Mouse (Mus musculus) lung, embryonic 16.5 days (tissue): Measurements from ENCODE around the gene Trappc13. TPM values are rescaled to one million over a fixed set of nuclear protein-coding genes. Genes with fewer than 3 reads are reported as not detected.

ENCODE experiments used
- ATAC-seq: fragments of 200-750 bp; cut with Nextera tagmentation; 2 replicates; pipeline ENCODE4 v1.8.0; 2017; ENCODE audit warnings: low read depth, mild to moderate bottlenecking, moderate library complexity
- H3K27ac ChIP-seq: fragments of 300-500 bp; sonication (generic); 2 replicates; pipeline ENCODE4 v1.5.1; 2014; ENCODE audit warnings: mild to moderate bottlenecking, control low read depth, low read length
- H3K27me3 ChIP-seq: fragments of 300-500 bp; sonication (generic); 2 replicates; pipeline ENCODE4 v1.6.1; 2014; ENCODE audit warnings: low read depth, low read length, mixed read lengths; ENCODE audit not compliant: control insufficient read depth, insufficient read depth
- H3K36me3 ChIP-seq: fragments of 300-500 bp; sonication (generic); 2 replicates; pipeline ENCODE4 v1.6.1; 2014; ENCODE audit warnings: low read length; ENCODE audit not compliant: control insufficient read depth, insufficient read depth
- H3K4me1 ChIP-seq: fragments of 300-500 bp; sonication (generic); replicated peaks from 2 replicates; pipeline ENCODE4 v1.6.1; 2014; ENCODE audit warnings: low read length, mixed read lengths; ENCODE audit not compliant: control insufficient read depth, insufficient read depth
- H3K4me2 ChIP-seq: fragments of 300-500 bp; sonication (generic); 2 replicates; pipeline ENCODE4 v1.6.1; 2014; ENCODE audit warnings: low read depth, low read length, control low read depth
- H3K4me3 ChIP-seq: fragments of 300-500 bp; sonication (generic); 2 replicates; pipeline ENCODE4 v1.5.1; 2014; ENCODE audit warnings: mild to moderate bottlenecking, low read length, control low read depth
- H3K9ac ChIP-seq: fragments of 300-500 bp; sonication (generic); 2 replicates; pipeline ENCODE4 v1.6.1; 2014; ENCODE audit warnings: low read length, control low read depth
- H3K9me3 ChIP-seq: fragments of 300-500 bp; sonication (generic); 2 replicates; pipeline ENCODE4 v1.6.1; 2016; ENCODE audit warnings: low read length; ENCODE audit not compliant: control insufficient read depth
- WGBS: fragments of 180-500 bp; shearing (Covaris S2); extraction: QIAGEN DNeasy Blood & Tissue Kit; methylation state at CpG from one replicate; pipeline ENCODE4 v1.1.7; 2014; 5-methylcytosine and 5-hydroxymethylcytosine counted together
- polyA plus RNA-seq: library from polyadenylated mRNA; unstranded; fragments of >200 nt; fragmentation: Nextera tagmentation; extraction: Ambion mirVana; gene quantifications from 2 replicates; pipeline ENCODE4 v1.2.1, GENCODE M21; 2015

Trappc13 gene
- polyA plus RNA-seq, 1 experiment from 2014 or later, result 60.3 TPM

GRCm38 (mm10) chr13:104171711-104172110, 6.6 kb downstream of the Trappc13 start:
- 80% methylated on average over 5 of the region's 5 CpGs for WGBS
- Histone ChIP-seq H3K36me3 (peaks cover 18% of the 10 kb centered on the region), H3K27ac (no peak overlapping the region), H3K9ac (no peak overlapping the region), H3K27me3 (no peaks in the 10 kb centered on the region), H3K4me1 (0 out of 2 replicates have a peak, but pooled peaks cover 2% of the 10 kb centered on the region), H3K9me3 (no peaks in the 10 kb centered on the region), H3K4me2 (no peak overlapping the region), H3K4me3 (no peak overlapping the region)
- ATAC-seq, result no peak

- no peaks in the 10 kb centered on the region for H3K4me1 ChIP-seq
- no peak overlapping the region for H3K4me3 ChIP-seq
- no peaks in the 10 kb centered on the region for H3K9me3 ChIP-seq
- ATAC-seq, result no peak
- WGBS, result 74% methylated on average over 1 of the region's 1 CpGs
- no peak overlapping the region for H3K27ac ChIP-seq
- no peak overlapping the region for H3K9ac ChIP-seq
- peaks cover 16% of the 10 kb centered on the region for H3K36me3 ChIP-seq
- H3K27me3 ChIP-seq, result no peaks in the 10 kb centered on the region
- H3K4me2 ChIP-seq, result no peak overlapping the region
Observed at GRCm38 (mm10) chr13:104155686-104156085, 22.6 kb downstream of the Trappc13 start.

GRCm38 (mm10) chr13:104155106-104155505, 23.2 kb downstream of the Trappc13 start:
- 88% methylated on average over 7 of the region's 7 CpGs for WGBS
- ATAC-seq, result no peak
- H3K27ac ChIP-seq, result no peak overlapping the region
- H3K36me3 ChIP-seq, result peaks cover 14% of the 10 kb centered on the region
- H3K4me2 ChIP-seq, result no peak overlapping the region
- no peak overlapping the region for H3K9ac ChIP-seq
- H3K4me1 ChIP-seq, result no peaks in the 10 kb centered on the region
- no peaks in the 10 kb centered on the region for H3K9me3 ChIP-seq
- H3K4me3 ChIP-seq, result no peak overlapping the region
- H3K27me3 ChIP-seq, result no peaks in the 10 kb centered on the region

- H3K9ac ChIP-seq, result no peak overlapping the region
- peaks cover 14% of the 10 kb centered on the region for H3K36me3 ChIP-seq
- H3K27ac ChIP-seq, result no peak overlapping the region
- no peaks in the 10 kb centered on the region for H3K4me1 ChIP-seq
- H3K27me3 ChIP-seq, result no peaks in the 10 kb centered on the region
- H3K4me3 ChIP-seq, result no peak overlapping the region
- no peak overlapping the region for H3K4me2 ChIP-seq
- no peak for ATAC-seq
- H3K9me3 ChIP-seq, result no peaks in the 10 kb centered on the region
- WGBS, result 91% methylated on average over 5 of the region's 5 CpGs
Observed at GRCm38 (mm10) chr13:104154180-104154579, 24.1 kb downstream of the Trappc13 start.

GRCm38 (mm10) chr13:104145646-104146045, 32.6 kb downstream of the Trappc13 start:
- Histone ChIP-seq H3K27ac (no peak overlapping the region), H3K4me3 (no peak overlapping the region), H3K4me1 (no peaks in the 10 kb centered on the region), H3K9ac (no peak overlapping the region), H3K36me3 (peaks cover 37% of the 10 kb centered on the region), H3K4me2 (no peak overlapping the region), H3K9me3 (no peaks in the 10 kb centered on the region), H3K27me3 (no peaks in the 10 kb centered on the region)
- WGBS, result 84% methylated on average over 3 of the region's 3 CpGs
- ATAC-seq, result no peak

- Histone ChIP-seq H3K27ac (no peak overlapping the region), H3K4me2 (no peak overlapping the region), H3K9me3 (no peaks in the 10 kb centered on the region), H3K36me3 (peaks cover 37% of the 10 kb centered on the region), H3K4me1 (no peaks in the 10 kb centered on the region), H3K9ac (no peak overlapping the region), H3K27me3 (no peaks in the 10 kb centered on the region), H3K4me3 (no peak overlapping the region)
- 71% methylated on average over 9 of the region's 9 CpGs for WGBS
- ATAC-seq, result no peak
Observed at GRCm38 (mm10) chr13:104144871-104145270, 33.4 kb downstream of the Trappc13 start.

- Histone ChIP-seq H3K4me1 (no peaks in the 10 kb centered on the region), H3K4me3 (no peak overlapping the region), H3K27ac (no peak overlapping the region), H3K27me3 (no peaks in the 10 kb centered on the region), H3K9me3 (no peaks in the 10 kb centered on the region), H3K36me3 (peaks cover 11% of the 10 kb centered on the region; the same call in 1 of the 2 replicates), H3K4me2 (peak overlapping the region; percentile 13; the same call in 1 of the 2 replicates), H3K9ac (no peak overlapping the region)
- ATAC-seq, result peak; percentile 64
- 36% methylated on average over 13 of the region's 13 CpGs for WGBS
Observed at GRCm38 (mm10) chr13:104139369-104140209, 38.7 kb downstream of the Trappc13 start.

GRCm38 (mm10) chr13:104134510-104135085, 43.7 kb downstream of the Trappc13 start:
- Histone ChIP-seq H3K9ac (no peak overlapping the region), H3K27ac (no peak overlapping the region), H3K27me3 (no peaks in the 10 kb centered on the region), H3K4me3 (no peak overlapping the region), H3K4me2 (no peak overlapping the region), H3K9me3 (no peaks in the 10 kb centered on the region), H3K36me3 (no peaks in the 10 kb centered on the region), H3K4me1 (no peaks in the 10 kb centered on the region)
- WGBS, result 79% methylated on average over 4 of the region's 4 CpGs
- ATAC-seq, result no peak

GRCm38 (mm10) chr13:104132561-104132960, 45.7 kb downstream of the Trappc13 start:
- Histone ChIP-seq H3K9ac (no peak overlapping the region), H3K36me3 (no peaks in the 10 kb centered on the region), H3K4me3 (no peak overlapping the region), H3K4me1 (no peaks in the 10 kb centered on the region), H3K27ac (no peak overlapping the region), H3K27me3 (no peaks in the 10 kb centered on the region), H3K4me2 (no peak overlapping the region), H3K9me3 (no peaks in the 10 kb centered on the region)
- WGBS, result 79% methylated on average over 2 of the region's 2 CpGs
- no peak for ATAC-seq
